Mouse (Mus musculus) heart, embryonic 14.5 days (tissue): ENCODE results near the gene Tdrkh. TPM values are rescaled to one million over a fixed set of nuclear protein-coding genes. Genes with fewer than 3 reads are reported as not detected.

Source experiments
- ATAC-seq: fragments of 200-750 bp; cut with Nextera tagmentation; 2 replicates; pipeline ENCODE4 v1.8.0; 2017; ENCODE audit warnings: low read depth, moderate TSS enrichment; ENCODE audit not compliant: insufficient number of reproducible peaks, insufficient read depth, low FRiP score
- H3K27ac ChIP-seq, 2 experiments: fragments of 200-500 bp in 1 of 2; fragments of 300-500 bp in 1 of 2; sonication (generic) in 1 of 2; replicated peaks in 1 of 2; 2 replicates each; pipeline ENCODE4 v1.5.1; 2012 to 2014; ENCODE audit warnings: low read depth in 2 of 2, low read length in 2 of 2, control low read depth in 1 of 2, mild to moderate bottlenecking in 1 of 2, mixed read lengths in 1 of 2; ENCODE audit not compliant: control insufficient read depth in 1 of 2, insufficient read depth in 1 of 2
- H3K27me3 ChIP-seq: fragments of 300-500 bp; sonication (generic); 2 replicates; pipeline ENCODE4 v1.6.1; 2014; ENCODE audit warnings: mild to moderate bottlenecking, low read length, control low read depth; ENCODE audit not compliant: control insufficient read depth, insufficient read depth
- H3K36me3 ChIP-seq: fragments of 300-500 bp; sonication (generic); 2 replicates; pipeline ENCODE4 v1.6.1; 2014; ENCODE audit warnings: mild to moderate bottlenecking, control low read depth, low read length, mixed read lengths; ENCODE audit not compliant: control insufficient read depth, insufficient read depth
- H3K4me1 ChIP-seq, 2 experiments: fragments of 200-500 bp in 1 of 2; fragments of 300-500 bp in 1 of 2; sonication (generic) in 1 of 2; 2 replicates each; pipeline ENCODE4 v1.6.1; 2012 to 2014; ENCODE audit warnings: low read length in 2 of 2, control low read depth in 1 of 2, mixed read lengths in 1 of 2; ENCODE audit not compliant: control insufficient read depth in 2 of 2, insufficient read depth in 2 of 2
- H3K4me2 ChIP-seq: fragments of 300-500 bp; sonication (generic); 2 replicates; pipeline ENCODE4 v1.6.1; 2014; ENCODE audit warnings: mild to moderate bottlenecking, low read length
- H3K4me3 ChIP-seq, 2 experiments: fragments of 200-500 bp in 1 of 2; fragments of 300-500 bp in 1 of 2; sonication (generic) in 1 of 2; 2 replicates each; pipeline ENCODE4 v1.5.1; 2012 to 2014; ENCODE audit warnings: low read length in 2 of 2, mild to moderate bottlenecking in 2 of 2, control low read depth in 1 of 2, low read depth in 1 of 2, moderate library complexity in 1 of 2; ENCODE audit not compliant: control insufficient read depth in 1 of 2, insufficient read depth in 1 of 2
- H3K9ac ChIP-seq: fragments of 300-500 bp; sonication (generic); 2 replicates; pipeline ENCODE4 v1.6.1; 2014; ENCODE audit warnings: mild to moderate bottlenecking, low read length
- H3K9me3 ChIP-seq: fragments of 300-500 bp; sonication (generic); 2 replicates; pipeline ENCODE4 v1.6.1; 2016; ENCODE audit warnings: low read length, control low read depth; ENCODE audit not compliant: control insufficient read depth
- WGBS: fragments of 180-500 bp; shearing (Covaris S2); extraction: QIAGEN DNeasy Blood & Tissue Kit; methylation state at CpG from one replicate; pipeline ENCODE4 v1.1.7; 2014; 5-methylcytosine and 5-hydroxymethylcytosine counted together
- polyA plus RNA-seq: library from polyadenylated mRNA; unstranded; fragments of >200 nt; fragmentation: Nextera tagmentation; extraction: Ambion mirVana; gene quantifications from 2 replicates; pipeline ENCODE4 v1.2.1, GENCODE M21; 2014

Gene Tdrkh
- 8.8 and 9.0 TPM in 2 replicates for polyA plus RNA-seq

- H3K36me3 ChIP-seq: no peaks in the 10 kb centered on the region
- peak within 1 kb of the TSS; percentile 51 to 54 for H3K4me3 ChIP-seq
- H3K9me3 ChIP-seq: no peaks in the 10 kb centered on the region
- ATAC-seq: peak; percentile 99
- H3K27ac ChIP-seq: no peak within 1 kb of the TSS
- H3K9ac ChIP-seq: peak within 1 kb of the TSS; percentile 56; the same call in 1 of the 2 replicates
- no peaks in the 10 kb centered on the region for H3K27me3 ChIP-seq
- WGBS: 9% methylated on average over 52 of the region's 52 CpGs
- H3K4me1 ChIP-seq: peaks cover 5 to 8% of the 10 kb centered on the region in 2 experiments; a peak in 3 of 4 replicates
- H3K4me2 ChIP-seq: peak within 1 kb of the TSS; percentile 94
These were observed at the start of gene Tdrkh for GRCm38 (mm10) chr3:94413031-94413679. TSS of gene Tdrkh (plus strand) at chr3:94413273.

DNA sequence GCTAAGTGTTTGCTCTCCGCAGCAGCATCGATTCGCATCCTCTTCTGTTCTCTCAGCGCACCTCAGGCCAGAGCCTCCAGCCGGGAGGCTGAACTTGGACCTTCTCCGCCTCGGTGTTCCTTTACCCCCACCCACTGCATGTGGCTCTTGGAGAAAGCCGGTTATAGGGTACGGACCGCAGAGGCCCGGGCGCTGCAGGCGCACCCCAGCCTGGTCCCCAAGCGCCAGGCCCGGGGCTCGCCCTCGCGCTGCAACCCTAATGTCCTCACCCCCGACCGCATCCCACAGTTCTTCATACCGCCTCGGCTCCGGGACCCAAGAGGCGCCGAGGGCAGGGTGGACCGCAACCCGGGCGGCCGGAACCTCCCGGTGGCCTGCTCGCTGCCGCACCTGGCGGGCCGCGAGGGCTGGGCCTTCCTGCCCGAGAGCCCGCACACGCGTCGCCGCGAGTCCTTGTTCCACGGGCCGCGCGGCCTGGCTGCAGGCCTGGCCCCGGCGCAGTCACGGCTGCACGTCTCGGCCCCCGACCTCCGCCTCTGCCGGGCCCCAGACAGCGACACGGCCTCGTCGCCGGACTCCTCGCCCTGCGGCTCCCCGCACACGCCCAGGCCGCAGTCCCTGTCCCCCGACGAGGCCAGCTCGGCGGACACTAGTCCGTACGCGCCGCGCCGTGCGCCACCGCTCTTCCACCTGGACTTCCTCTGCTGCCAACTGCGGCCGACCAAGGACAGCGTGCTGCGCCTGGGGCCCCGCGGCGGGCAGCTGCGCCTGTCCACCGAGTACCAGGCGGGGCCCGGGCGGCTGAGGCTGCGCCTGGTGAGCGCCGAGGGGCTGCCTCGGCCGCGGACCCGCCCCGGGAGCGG lies 49.6 kb upstream of the Tdrkh start:
- Histone ChIP-seq H3K9me3 (0 out of 2 replicates have a peak, but pooled peaks cover 3% of the 10 kb centered on the region), H3K4me2 (peak overlapping the region; percentile 97), H3K27me3 (peaks cover 44% of the 10 kb centered on the region), H3K27ac (no peak overlapping the region), H3K4me3 (peak overlapping the region; percentile 61 to 65), H3K9ac (peak overlapping the region; percentile 78), H3K36me3 (no peaks in the 10 kb centered on the region), H3K4me1 (no peaks in the 10 kb centered on the region)
- WGBS: 5% methylated on average over 97 of the region's 97 CpGs
- ATAC-seq: peak; percentile 48

DNA sequence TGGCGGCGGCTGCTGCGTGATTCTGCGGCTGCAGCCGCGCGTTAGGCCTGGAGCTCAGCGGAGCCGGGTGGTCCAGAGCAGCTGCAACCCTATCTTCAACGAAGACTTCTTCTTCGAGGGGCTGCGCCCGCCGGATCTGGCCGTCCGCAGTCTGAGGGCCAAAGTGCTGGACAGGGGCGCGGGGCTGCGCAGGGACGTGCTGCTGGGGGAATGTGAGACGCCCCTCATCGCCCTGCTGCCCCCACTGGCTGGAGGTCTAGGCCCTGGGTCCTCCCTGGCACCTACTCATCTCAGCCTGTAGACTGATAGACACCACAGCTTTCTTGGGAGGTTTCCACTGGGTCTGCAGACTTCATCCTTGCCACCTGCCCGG lies 48.9 kb upstream of the Tdrkh start:
- peak overlapping the region; percentile 61 to 65 for H3K4me3 ChIP-seq
- 0 out of 2 replicates have a peak, but pooled peaks cover 3% of the 10 kb centered on the region for H3K9me3 ChIP-seq
- WGBS: 5% methylated on average over 23 of the region's 23 CpGs
- H3K4me2 ChIP-seq: peak overlapping the region; percentile 97
- ATAC-seq: 0 out of 2 replicates have a peak, but pooled peaks have one; percentile 42
- no peak overlapping the region for H3K27ac ChIP-seq
- no peaks in the 10 kb centered on the region for H3K36me3 ChIP-seq
- peak overlapping the region; percentile 78 for H3K9ac ChIP-seq
- H3K4me1 ChIP-seq: no peaks in the 10 kb centered on the region
- peaks cover 44% of the 10 kb centered on the region for H3K27me3 ChIP-seq

DNA sequence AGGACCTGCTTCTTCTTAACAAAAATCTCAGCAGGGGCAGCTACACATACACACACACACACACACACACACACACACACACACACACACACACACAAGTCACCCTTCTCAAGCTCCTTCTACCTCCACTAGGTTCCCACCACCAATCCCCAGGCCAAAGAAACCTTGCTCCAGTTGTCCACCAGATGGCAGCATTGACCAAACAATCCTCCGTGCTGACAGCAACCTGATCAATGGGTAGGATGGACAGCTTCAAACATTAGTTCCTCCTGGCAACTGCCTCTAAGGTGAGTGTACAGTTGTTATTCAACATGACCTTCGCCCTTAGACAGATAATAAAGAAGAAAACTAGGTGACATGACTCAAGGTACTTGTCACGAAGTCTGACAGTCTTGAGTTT lies 46.3 kb upstream of the Tdrkh start:
- 23% methylated on average over 3 of the region's 3 CpGs for WGBS

GRCm38 (mm10) chr3:94367511-94367910 lies 45.6 kb upstream of the Tdrkh start:
- Histone ChIP-seq H3K4me1 (peaks cover 2 to 13% of the 10 kb centered on the region in 2 experiments; a peak in 3 of 4 replicates), H3K27me3 (peaks cover 35% of the 10 kb centered on the region), H3K27ac (no peak overlapping the region), H3K4me3 (no peak overlapping the region), H3K36me3 (no peaks in the 10 kb centered on the region), H3K9me3 (0 out of 2 replicates have a peak, but pooled peaks cover 3% of the 10 kb centered on the region), H3K9ac (no peak overlapping the region), H3K4me2 (no peak overlapping the region)
- no peak for ATAC-seq
- WGBS: 69% methylated on average over 6 of the region's 6 CpGs

More for the DNA sequence above, 46.3 kb upstream of the Tdrkh start:
- no peak for ATAC-seq
- no peak overlapping the region for H3K27ac ChIP-seq
- H3K27me3 ChIP-seq: peaks cover 42% of the 10 kb centered on the region
- H3K4me3 ChIP-seq: no peak overlapping the region
- H3K9me3 ChIP-seq: 0 out of 2 replicates have a peak, but pooled peaks cover 3% of the 10 kb centered on the region
- no peak overlapping the region for H3K4me2 ChIP-seq
- no peaks in the 10 kb centered on the region for H3K36me3 ChIP-seq
- peaks cover 0 to 5% of the 10 kb centered on the region in 2 experiments; a peak in 2 of 4 replicates for H3K4me1 ChIP-seq
- no peak overlapping the region for H3K9ac ChIP-seq

GRCm38 (mm10) chr3:94368631-94369030 lies 44.4 kb upstream of the Tdrkh start:
- 69% methylated on average over 6 of the region's 6 CpGs for WGBS
- Histone ChIP-seq H3K27me3 (peaks cover 24% of the 10 kb centered on the region), H3K9ac (no peak overlapping the region), H3K4me1 (peaks cover 9 to 17% of the 10 kb centered on the region in 2 experiments; a peak in 3 of 4 replicates), H3K4me2 (no peak overlapping the region), H3K4me3 (no peak overlapping the region), H3K36me3 (no peaks in the 10 kb centered on the region), H3K27ac (no peak overlapping the region), H3K9me3 (no peaks in the 10 kb centered on the region)
- no peak for ATAC-seq

DNA sequence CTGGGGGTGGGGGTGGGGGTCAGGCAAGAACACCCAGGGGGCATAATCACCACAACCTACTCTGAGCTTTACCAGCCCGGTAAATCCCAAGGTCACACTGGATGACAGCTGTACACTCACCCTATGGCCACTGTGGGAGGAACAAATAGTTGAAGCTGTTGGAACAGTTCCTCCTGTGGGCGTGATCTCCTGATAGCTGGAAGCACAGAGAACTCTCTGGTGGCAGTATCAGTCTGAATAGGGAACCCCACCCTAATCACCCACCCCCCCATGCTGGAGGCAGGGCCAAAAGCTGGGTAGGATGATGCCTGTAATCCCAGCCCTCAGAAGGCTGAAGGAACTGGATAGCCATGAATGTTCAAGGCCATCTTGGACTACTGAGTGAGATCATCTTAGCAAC lies 43.4 kb upstream of the Tdrkh start:
- Histone ChIP-seq H3K27ac (no peak overlapping the region), H3K4me3 (no peak overlapping the region), H3K36me3 (no peaks in the 10 kb centered on the region), H3K9ac (no peak overlapping the region), H3K9me3 (no peaks in the 10 kb centered on the region), H3K4me2 (no peak overlapping the region), H3K4me1 (peaks cover 11 to 21% of the 10 kb centered on the region in 2 experiments; a peak in 3 of 4 replicates), H3K27me3 (peaks cover 15% of the 10 kb centered on the region)
- 29% methylated on average over 2 of the region's 2 CpGs for WGBS
- no peak for ATAC-seq
